Mouse (Mus musculus): Measurements from ENCODE around the gene Tnfrsf22.
"Not testable (repeated sequence)": the region's sequence is repeated elsewhere in the genome, so short reads cannot be mapped to it uniquely, and the experiment has no call there.

DNA sequence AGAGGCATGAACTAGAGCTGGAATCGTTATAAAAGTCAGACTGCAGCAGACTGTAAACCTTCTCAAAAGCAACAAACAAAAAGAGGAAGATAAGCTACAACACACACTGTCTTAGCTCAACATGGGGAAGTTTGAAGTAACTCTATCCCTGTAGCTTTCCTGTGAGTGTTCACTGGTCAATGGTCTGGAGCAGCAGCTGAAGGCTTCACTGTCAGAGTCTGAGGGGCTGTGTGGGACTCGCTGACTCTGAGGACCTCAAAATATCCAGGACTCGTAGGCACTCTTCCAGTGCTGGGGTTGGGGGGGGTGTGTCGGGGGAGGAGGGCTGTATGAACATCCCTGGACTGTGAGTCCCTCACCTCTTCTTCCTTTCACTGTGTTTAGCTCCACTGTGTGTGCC lies 36.7 kb upstream of the Tnfrsf22 start:
- TF ChIP-seq POLR2A (IDR thresholded peaks at IDR 0.05; ENCODE audit: borderline replicate concordance, control insufficient read depth, low read depth, low read length); CTCF (IDR thresholded peaks at IDR 0.05; ENCODE audit: control insufficient read depth, insufficient read depth, low read length): not testable (repeated sequence)

All from bone marrow, adult 2 months (tissue).